Mouse (Mus musculus) R1 (cell line): Measurements from ENCODE around the gene Mdk.

Experiments used
- DNase-seq: peaks from one replicate; pipeline ENCODE4 v3.0.0-alpha.2; 2018; ENCODE audit warnings: low read depth, low spot score

Gene Mdk

DNA sequence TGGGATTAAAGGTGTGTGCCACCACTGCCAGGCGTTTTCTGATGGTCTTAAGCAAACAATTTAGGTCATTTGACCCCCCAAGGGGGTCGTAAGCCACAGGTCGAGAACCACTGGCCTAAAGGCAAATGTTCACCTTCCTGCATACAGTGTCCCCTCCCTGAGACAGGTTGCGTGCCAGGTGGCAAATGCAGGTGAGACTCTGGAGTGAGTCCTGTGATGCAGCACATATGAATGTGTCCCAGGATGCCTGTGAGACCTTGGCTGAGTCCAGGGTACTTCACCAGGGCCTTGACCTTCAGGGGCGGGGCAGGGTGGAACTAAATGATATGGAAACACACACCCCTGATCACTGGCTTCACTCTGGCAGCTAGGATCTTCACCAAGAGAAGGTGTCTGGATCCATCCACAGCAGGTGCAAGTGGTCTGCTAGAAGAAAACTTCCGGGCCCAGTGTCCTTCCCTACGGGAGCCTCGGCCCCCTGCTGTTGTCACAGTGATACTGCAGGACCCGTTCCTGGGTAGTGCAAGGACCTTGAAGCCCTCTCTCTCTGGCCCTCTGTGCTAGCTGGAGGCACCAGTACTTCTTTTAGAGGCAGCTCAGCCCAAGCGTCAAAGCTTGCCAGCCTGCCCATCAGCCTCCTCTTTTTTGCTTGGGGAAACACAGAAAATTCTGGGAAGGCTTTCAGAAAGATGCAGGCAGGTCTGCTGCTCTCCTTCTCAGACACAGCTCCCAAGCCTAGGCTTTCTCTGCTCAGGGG is 26.8 kb upstream of the Mdk start:
- peak; percentile 67 for DNase-seq

- no peak for DNase-seq
Measured at GRCm38 (mm10) chr2:91958049-91958448, 26.0 kb upstream of the Mdk start.

DNA sequence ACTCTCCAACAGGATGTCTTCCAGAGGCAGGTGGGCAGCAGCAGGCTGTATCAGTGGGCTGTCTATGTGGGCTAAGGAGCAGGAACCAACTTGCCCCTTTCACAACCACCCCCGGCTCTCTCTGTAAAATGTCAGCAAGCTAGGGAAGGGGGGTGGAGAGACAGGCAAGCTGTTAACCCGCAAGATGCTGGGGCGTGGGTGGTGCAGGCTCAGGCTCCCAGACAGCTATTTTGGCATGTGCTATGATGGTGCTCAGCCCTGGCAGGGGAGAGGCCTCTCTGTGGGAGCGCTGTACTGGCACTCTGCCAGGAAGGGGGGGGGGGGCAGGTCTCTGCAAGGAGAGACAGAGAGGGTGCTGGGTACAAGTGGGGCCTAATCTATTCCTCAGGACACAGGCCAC is 25.0 kb upstream of the Mdk start:
- DNase-seq, result no peak

DNA sequence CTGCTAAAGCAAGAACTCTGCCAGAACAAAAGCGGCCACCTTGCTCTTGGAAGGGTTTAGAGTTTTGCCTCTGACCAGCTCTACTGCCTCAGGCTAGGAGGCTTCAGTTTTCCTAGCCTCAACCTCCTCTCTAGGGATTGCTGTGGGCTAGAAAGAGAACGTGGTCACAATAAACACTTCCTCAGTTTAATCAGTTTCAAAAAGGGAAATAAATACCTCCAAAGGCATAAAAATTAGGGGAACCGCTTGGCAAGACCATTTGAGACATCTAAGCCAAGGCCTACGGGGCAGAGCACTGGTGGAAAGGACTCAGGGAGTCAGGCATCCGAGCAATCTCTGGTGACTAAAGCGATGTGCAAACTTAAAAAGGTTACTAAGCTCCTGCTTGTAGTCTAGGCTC is 23.8 kb upstream of the Mdk start:
- DNase-seq, result no peak

DNA sequence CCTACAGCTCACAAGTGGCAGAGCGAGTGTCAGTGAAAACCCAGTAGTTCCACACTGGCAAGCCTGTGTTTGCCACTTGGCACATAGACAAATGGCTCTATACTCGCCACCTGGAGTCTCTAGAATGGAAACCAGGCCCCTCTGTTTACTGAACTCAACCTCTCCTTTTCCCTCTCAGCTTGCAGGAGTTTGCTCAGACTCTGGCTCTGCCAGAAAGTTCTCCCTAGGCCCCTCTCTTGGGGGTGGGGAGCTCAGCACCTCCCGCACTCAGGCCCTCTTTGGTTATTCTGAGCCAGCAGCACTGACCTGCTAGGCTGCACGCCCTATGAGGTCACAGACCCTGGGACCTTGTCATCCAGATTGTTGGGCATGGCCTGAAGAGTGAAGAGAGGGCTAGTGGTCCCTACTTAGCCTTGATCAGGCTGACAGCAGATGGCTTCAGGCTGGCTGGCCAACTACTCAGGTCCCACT is 23.1 kb upstream of the Mdk start:
- DNase-seq, result no peak

- no peak for DNase-seq
Measured at GRCm38 (mm10) chr2:91953825-91954224, 21.7 kb upstream of the Mdk start.

DNA sequence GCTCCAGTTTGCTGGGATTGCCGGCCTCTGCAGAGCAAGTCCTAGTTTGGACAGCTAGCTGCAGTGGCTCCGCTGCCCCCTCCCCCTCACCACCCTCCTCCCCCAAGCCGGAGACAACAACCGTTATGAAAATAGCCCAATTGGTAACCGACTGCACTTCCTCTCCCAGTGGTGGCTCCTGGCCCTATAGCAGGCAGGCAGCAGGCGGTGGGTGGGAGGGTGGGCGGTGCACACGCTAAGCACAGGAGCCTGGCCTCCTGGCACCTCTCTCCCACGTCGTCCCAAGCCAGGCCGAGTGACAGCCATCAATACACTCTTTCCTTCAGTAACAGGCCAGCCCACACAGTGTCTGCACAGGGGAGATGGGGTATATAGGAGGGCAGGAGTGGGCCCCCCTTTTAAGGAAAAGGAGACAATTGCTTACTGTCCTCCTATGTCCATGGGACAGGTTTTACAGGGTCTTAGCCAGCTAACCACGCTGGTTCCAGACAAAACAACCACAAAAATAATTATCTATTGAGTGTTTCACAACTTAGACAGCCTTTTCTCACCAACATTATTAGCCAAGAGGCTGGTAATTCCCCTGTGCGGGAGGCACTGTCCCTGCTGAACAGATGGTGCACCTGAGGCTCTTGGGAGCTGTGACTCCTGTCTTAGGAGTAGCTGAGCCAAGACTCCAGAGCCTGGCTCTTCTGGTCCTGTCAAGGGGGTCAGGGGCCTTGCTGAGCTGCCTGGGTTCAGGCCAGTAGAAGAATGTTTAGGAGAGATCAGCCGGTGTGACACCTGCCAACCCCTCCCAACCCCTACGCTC is 18.4 kb upstream of the Mdk start:
- peak; percentile 63 for DNase-seq

- DNase-seq, result no peak
Measured at GRCm38 (mm10) chr2:91949411-91950274, 17.5 kb upstream of the Mdk start.

DNA sequence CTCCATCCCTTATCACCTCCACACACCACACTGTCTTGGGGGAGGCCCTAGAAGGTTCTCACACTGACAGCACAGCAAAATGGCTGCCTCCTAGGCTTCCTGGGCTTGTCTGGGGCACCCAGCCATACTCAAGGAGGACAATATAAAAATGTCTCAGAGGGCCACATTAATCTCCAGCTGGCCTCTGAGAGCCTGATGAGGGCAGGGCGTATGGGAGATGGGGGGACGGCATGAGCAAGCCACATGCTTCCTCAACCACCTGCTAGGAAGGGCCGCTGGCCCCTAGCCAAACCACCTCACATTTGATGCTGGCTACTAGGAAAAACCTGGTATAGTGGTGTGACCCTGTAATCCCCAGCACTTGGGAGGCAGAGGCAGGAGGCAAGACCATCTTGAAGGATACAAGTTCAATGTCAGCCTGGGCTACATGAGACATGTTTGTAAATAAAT is 16.7 kb upstream of the Mdk start:
- no peak for DNase-seq

- DNase-seq, result no peak
Measured at GRCm38 (mm10) chr2:91948151-91948509, 16.0 kb upstream of the Mdk start.

DNA sequence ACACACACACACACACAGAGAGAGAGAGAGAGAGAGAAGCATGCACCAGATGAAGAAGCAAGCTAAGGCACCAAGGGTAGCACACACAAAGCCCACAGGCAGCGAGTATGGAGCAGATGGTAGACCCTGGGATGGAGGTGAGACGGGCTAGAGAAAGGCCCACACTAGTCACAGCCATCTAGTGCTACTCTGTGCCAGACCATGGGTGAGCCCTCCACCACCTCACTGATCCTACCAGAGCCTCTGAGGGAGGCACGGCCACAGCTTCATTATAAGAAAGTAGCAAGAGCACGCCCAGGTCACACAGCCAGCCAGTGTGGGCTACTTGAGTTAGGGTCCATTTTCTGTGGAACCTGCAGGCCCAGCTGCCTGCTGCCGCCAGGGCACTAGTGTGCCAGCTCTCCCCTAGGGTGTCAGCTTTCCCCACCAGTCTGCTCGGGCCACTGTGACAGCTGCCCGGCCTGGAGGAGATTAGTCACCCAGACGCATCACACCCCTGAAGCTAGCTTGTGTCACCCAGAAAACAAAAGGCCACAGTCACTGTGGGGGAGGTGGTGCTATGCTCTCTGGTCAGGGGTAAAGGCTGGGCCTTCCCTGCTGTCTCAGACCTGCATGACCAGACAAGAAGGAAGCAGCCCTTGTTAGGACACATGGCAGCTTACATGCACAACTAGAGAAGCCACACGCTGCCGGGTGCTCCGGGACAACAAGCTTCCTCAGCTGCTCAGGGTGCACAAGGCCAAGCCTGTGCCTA is 15.5 kb upstream of the Mdk start:
- no peak for DNase-seq

DNA sequence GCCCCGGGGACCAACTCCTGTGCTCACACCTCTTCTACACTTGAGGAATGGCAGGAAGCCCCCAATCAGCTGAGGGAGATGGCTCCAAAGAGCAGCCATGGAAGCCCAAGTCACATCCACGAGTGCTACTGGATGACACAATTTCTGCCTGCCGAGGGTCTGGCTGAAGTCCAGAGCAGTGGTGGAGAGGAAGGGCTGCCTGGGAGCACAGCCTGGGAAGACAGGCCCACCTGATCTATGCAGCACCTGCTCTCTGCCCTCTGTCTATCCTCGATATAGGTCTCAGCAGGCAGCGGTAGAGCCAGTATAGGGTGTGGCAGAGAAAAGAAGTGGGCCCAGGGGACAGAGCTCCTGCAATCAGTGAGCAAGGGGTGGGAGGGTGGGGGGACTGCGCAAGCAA is 14.7 kb upstream of the Mdk start:
- no peak for DNase-seq

- DNase-seq, result no peak
Measured at GRCm38 (mm10) chr2:91945483-91945882, 13.4 kb upstream of the Mdk start, which contains the start of gene Gm9821. TSS of gene Gm9821 (plus strand) at chr2:91945703.

GRCm38 (mm10) chr2:91944170-91944950 is 12.3 kb upstream of the Mdk start:
- peak; percentile 75 for DNase-seq

GRCm38 (mm10) chr2:91942356-91942755 is 10.3 kb upstream of the Mdk start:
- peak; percentile 29 for DNase-seq

DNA sequence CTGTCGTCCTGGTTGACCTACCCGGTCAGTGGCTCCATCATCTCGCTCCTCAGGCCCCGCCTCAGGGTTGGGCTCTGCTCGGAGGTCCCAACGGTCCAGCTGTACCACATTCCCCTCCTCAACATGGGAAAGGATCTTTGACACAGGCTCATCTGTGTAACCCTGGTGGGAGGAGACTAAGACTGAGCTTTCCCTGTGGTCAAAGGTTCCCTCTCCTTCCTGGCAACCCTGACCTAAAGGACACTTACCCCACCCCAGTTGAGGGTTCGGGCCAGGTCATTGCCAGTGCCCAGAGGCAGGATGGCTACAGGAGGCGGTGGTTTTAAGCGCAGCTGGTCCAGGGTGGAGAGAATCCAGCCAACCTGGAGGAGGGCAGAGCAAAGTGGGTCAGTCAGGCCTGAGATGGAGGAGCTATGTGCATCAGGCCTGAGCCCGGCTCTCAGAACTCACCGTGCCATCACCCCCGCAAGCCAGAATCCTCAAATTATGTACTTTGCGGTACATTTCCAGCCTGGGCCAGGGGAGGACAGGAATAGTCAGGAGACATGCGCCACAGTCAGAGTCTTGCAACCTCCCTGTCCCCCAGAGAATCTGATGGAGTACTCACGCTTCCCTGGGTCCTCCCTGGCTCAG is 7.3 kb upstream of the Mdk start:
- no peak for DNase-seq

DNA sequence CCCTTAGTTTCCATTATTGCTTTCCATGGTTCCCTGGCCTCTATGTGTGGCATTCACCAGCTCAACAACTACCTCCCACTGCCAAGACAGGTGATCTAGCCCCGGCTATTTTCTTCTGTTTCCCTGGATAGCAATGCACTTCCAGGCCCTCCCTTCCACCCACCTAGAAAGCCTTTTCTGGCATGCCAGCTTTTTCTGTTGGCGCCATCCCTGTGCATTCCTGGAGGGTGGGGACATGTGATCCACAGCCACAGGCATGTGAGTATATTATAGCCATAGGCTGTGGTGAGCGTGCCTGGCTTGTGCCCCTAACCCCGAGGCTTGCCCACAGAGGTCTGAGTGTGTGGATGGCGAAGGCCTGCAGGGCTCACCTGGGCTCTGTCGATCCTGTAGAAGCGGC is 4.1 kb upstream of the Mdk start:
- DNase-seq, result no peak

DNA sequence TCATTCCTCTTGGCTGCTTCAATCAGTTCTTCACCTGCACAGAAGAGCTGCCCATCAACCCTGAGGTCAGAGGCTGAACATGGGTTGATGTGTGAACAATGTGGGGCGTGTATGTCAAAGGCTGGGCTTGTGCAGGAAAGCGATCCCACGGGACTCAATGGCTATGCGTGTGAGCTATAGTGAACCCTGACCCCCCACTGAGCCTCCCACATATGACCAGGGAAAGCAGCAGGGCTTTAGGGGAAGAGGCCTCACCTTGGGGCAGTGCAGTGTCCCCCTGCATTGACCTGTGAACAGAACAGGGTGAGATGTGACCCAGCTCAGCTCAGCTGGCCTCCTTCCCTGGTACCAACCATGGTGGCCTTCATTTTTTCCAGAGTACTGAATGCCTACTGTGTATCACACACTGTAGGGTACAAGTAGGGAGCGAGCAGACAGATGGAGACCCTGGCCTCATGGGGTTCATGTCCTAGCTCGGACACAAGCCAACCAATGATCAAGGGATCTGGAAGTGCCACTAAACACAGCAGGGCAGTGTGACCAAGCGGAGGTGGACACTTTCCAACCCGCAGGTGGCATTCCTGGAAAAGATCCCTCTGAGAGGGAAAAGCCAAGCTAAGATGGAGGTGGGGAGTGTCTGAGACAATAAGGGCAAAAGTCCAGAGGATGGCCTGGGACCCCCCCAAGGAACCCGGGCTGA is 2.9 kb upstream of the Mdk start:
- DNase-seq, result no peak

GRCm38 (mm10) chr2:91934016-91934415 is 1.9 kb upstream of the Mdk start:
- no peak for DNase-seq
